Mouse (Mus musculus) E14TG2a.4 (cell line): Measurements from ENCODE around the gene Mindy3.

Experiments
- CTCF ChIP-seq: conservative IDR thresholded peaks from 2 replicates; pipeline ENCODE4 v1.5.1; 2014; ENCODE audit warnings: low read length
- NANOG ChIP-seq: IDR thresholded peaks from 2 replicates; pipeline ENCODE4 v1.6.1; 2014; ENCODE audit warnings: borderline replicate concordance, low read length, mixed read lengths
- POU5F1 ChIP-seq: IDR thresholded peaks from 2 replicates; pipeline ENCODE4 v1.6.1; 2014; ENCODE audit warnings: low read length, borderline replicate concordance

GRCm38 (mm10) chr2:12348914-12349313 is 70.4 kb downstream of the Mindy3 start:
- no peak for TF ChIP-seq CTCF
- TF ChIP-seq POU5F1, result no peak
- no peak for TF ChIP-seq NANOG
